ENCODE assay signal across 28 mouse cellular contexts in genomic region chr7:126507126-126507778, GRCm38 (mm10). TPM values are rescaled to one million over a fixed set of nuclear protein-coding genes. Genes with fewer than 3 reads are reported as not detected.
DNase-seq lines count a peak whose midpoint lies in the region; ATAC-seq lines count a peak whose summit lies in the region.
"Had no signal": no experiment of that assay in that cellular context is flagged by ENCODE, and none has a peak within 500 bp of the region (broad histone marks: within the 10 kb centered on the region; RNA-seq: fewer than 3 reads in every experiment).

No protein-coding gene starts in this region.

- H3K27ac ChIP-seq in heart, embryonic 10.5 days, result no peak overlapping the region
- H3K27ac ChIP-seq in embryonic facial prominence, embryonic 13.5 days, result no peak overlapping the region
- H3K27ac ChIP-seq: embryonic facial prominence, embryonic 15.5 days; gastrocnemius, adult 2 months; heart, embryonic 13.5 days; hindbrain, embryonic 14.5 days; hindbrain, postnatal 0 days had no signal

- H3K9ac ChIP-seq in embryonic facial prominence, embryonic 13.5 days, result peak overlapping the region; percentile 36; the same call in 1 of the 2 replicates
- H3K9ac ChIP-seq: embryonic facial prominence, embryonic 15.5 days; forebrain, postnatal 0 days; heart, embryonic 13.5 days; hindbrain, embryonic 14.5 days had no signal

- WGBS in heart, embryonic 10.5 days, result 82% methylated on average over 8 of the region's 8 CpGs
- WGBS in embryonic facial prominence, embryonic 13.5 days, result 84% methylated on average over 8 of the region's 8 CpGs

- H3K4me2 ChIP-seq in embryonic facial prominence, embryonic 13.5 days, result no peak overlapping the region
- H3K4me2 ChIP-seq: embryonic facial prominence, embryonic 15.5 days; heart, embryonic 13.5 days; hindbrain, embryonic 14.5 days had no signal

- no peak overlapping the region for H3K4me3 ChIP-seq in heart, embryonic 10.5 days
- H3K4me3 ChIP-seq in embryonic facial prominence, embryonic 13.5 days, result no peak overlapping the region
- H3K4me3 ChIP-seq: embryonic facial prominence, embryonic 15.5 days; gastrocnemius, adult 2 months; heart, embryonic 13.5 days had no signal

- H3K36me3 ChIP-seq in heart, embryonic 10.5 days, result no peaks in the 10 kb centered on the region
- H3K36me3 ChIP-seq in embryonic facial prominence, embryonic 13.5 days, result no peaks in the 10 kb centered on the region
- H3K36me3 ChIP-seq: embryonic facial prominence, embryonic 15.5 days; heart, embryonic 13.5 days had no signal

- no peaks in the 10 kb centered on the region for H3K9me3 ChIP-seq in heart, embryonic 10.5 days
- H3K9me3 ChIP-seq in embryonic facial prominence, embryonic 13.5 days, result no peaks in the 10 kb centered on the region
- H3K9me3 ChIP-seq: embryonic facial prominence, embryonic 15.5 days; heart, embryonic 13.5 days had no signal

- peak; percentile 56 for DNase-seq in adrenal gland, postnatal 14 days
- no peak for DNase-seq in adrenal gland, postnatal 4 days (ENCODE audit: low spot score in 2 of 2)
- DNase-seq in heart, adult 11 months, result peak; percentile 86
- no peak for DNase-seq in heart, embryonic 10.5 days (ENCODE audit: low spot score)
- no peak for DNase-seq in left cerebral cortex, adult 8-10 months (ENCODE audit: low spot score in 2 of 2)
- DNase-seq: adrenal gland, postnatal 10 days; cerebellum, adult 11 months; cerebellum, adult 2 months; cerebellum, adult 9-11 months; cerebellum, postnatal 25 days; forebrain, postnatal 0 days; gastrocnemius, adult 2 months; gastrocnemius, postnatal 14 days; heart, adult 18-20 months; heart, postnatal 14 days; heart, postnatal 4 days; kidney, adult 18-20 months had no signal

- no peak for ATAC-seq in embryonic facial prominence, embryonic 13.5 days (ENCODE audit: insufficient number of reproducible peaks, insufficient read depth, low FRiP score, low TSS enrichment, low read depth)
- ATAC-seq: activated CD4-positive, CD25-positive, alpha-beta regulatory T cell, adult 4 months; CD4-positive, CD25-positive, alpha-beta regulatory T cell, adult 4 months; forebrain, embryonic 14.5 days; forebrain, postnatal 0 days; hindbrain, postnatal 0 days; inflammation-experienced regulatory T-cells, adult 6 months; intestine, embryonic 16.5 days had no signal

- H3K27me3 ChIP-seq in heart, embryonic 10.5 days (ENCODE audit: insufficient read depth, poor library complexity, severe bottlenecking), result no peaks in the 10 kb centered on the region
- H3K27me3 ChIP-seq in embryonic facial prominence, embryonic 13.5 days, result no peaks in the 10 kb centered on the region
- H3K27me3 ChIP-seq: embryonic facial prominence, embryonic 15.5 days; heart, embryonic 13.5 days had no signal

- H3K4me1 ChIP-seq in heart, embryonic 10.5 days, result peaks cover 5% of the 10 kb centered on the region; the same call in 1 of the 2 replicates
- H3K4me1 ChIP-seq in embryonic facial prominence, embryonic 13.5 days, result 0 out of 2 replicates have a peak, but pooled peaks cover 7% of the 10 kb centered on the region

RNA-seq across cellular contexts. Expression of gene Atxn2l, which starts 4.0 kb away (rescaled TPM):
- 90.3 and 96.7 TPM in 2 replicates for total RNA-seq in adrenal gland, postnatal 14 days (2021)
- total RNA-seq in adrenal gland, postnatal 4 days (2021), result 100 to 1,000 TPM; 109 to 127 TPM
- polyA plus RNA-seq in heart, embryonic 10.5 days (2016; fragmentation: Nextera tagmentation; extraction: Ambion mirVana), result 43.6 and 52.3 TPM in 2 replicates
- polyA plus RNA-seq in embryonic facial prominence, embryonic 13.5 days (2015; fragmentation: Nextera tagmentation; extraction: Ambion mirVana), result 54.0 and 56.8 TPM in 2 replicates
- total RNA-seq in left cerebral cortex, adult 8-10 months (2022), result 100 to 1,000 TPM in 3 of 4 experiments, 10 to 100 TPM in 1; 98.1 to 122 (median 112) TPM

RNA-seq across cellular contexts. Expression of gene Tufm, which starts 20.1 kb away (rescaled TPM):
- 221 and 223 TPM in 2 replicates for total RNA-seq in adrenal gland, postnatal 14 days (2021)
- 100 to 1,000 TPM; 158 to 166 TPM for total RNA-seq in adrenal gland, postnatal 4 days (2021)
- polyA plus RNA-seq in heart, embryonic 10.5 days (2016; fragmentation: Nextera tagmentation; extraction: Ambion mirVana), result 199 and 204 TPM in 2 replicates
- 129 and 131 TPM in 2 replicates for polyA plus RNA-seq in embryonic facial prominence, embryonic 13.5 days (2015; fragmentation: Nextera tagmentation; extraction: Ambion mirVana)
- 10 to 100 TPM; 77.6 to 99.8 (median 84.1) TPM for total RNA-seq in left cerebral cortex, adult 8-10 months (2022)

RNA-seq across cellular contexts. Expression of gene Sh2b1, which starts 32.0 kb away (rescaled TPM):
- 52.3 and 56.4 TPM in 2 replicates for total RNA-seq in adrenal gland, postnatal 14 days (2021)
- 10 to 100 TPM; 59.2 to 60.9 TPM for total RNA-seq in adrenal gland, postnatal 4 days (2021)
- 46.3 and 47.1 TPM in 2 replicates for polyA plus RNA-seq in heart, embryonic 10.5 days (2016; fragmentation: Nextera tagmentation; extraction: Ambion mirVana)
- polyA plus RNA-seq in embryonic facial prominence, embryonic 13.5 days (2015; fragmentation: Nextera tagmentation; extraction: Ambion mirVana), result 53.4 and 57.8 TPM in 2 replicates
- total RNA-seq in left cerebral cortex, adult 8-10 months (2022), result 10 to 100 TPM; 64.2 to 70.0 (median 67.1) TPM

RNA-seq across cellular contexts. Expression of gene Atp2a1, which starts 44.3 kb away (rescaled TPM):
- 0.33 and 0.68 TPM in 2 replicates for total RNA-seq in adrenal gland, postnatal 14 days (2021)
- 100 to 1,000 TPM in 1 of 2 experiments, 10 to 100 TPM in 1; 56.9 to 145 TPM for total RNA-seq in adrenal gland, postnatal 4 days (2021)
- polyA plus RNA-seq in heart, embryonic 10.5 days (2016; fragmentation: Nextera tagmentation; extraction: Ambion mirVana), result 6.8 and 9.5 TPM in 2 replicates
- polyA plus RNA-seq in embryonic facial prominence, embryonic 13.5 days (2015; fragmentation: Nextera tagmentation; extraction: Ambion mirVana), result 7.9 and 11.5 TPM in 2 replicates
- 1 to 10 TPM in 3 of 4 experiments, under 1 TPM in 1; 0.95 to 9.4 (median 5.3) TPM for total RNA-seq in left cerebral cortex, adult 8-10 months (2022)
- polyA plus RNA-seq: forebrain, embryonic 11.5 days had no signal

RNA-seq across cellular contexts. Expression of gene Eif3c, which starts 59.0 kb away (rescaled TPM):
- 241 and 262 TPM in 2 replicates for total RNA-seq in adrenal gland, postnatal 14 days (2021)
- 100 to 1,000 TPM; 255 to 260 TPM for total RNA-seq in adrenal gland, postnatal 4 days (2021)
- 155 and 179 TPM in 2 replicates for polyA plus RNA-seq in heart, embryonic 10.5 days (2016; fragmentation: Nextera tagmentation; extraction: Ambion mirVana)
- polyA plus RNA-seq in embryonic facial prominence, embryonic 13.5 days (2015; fragmentation: Nextera tagmentation; extraction: Ambion mirVana), result 199 and 205 TPM in 2 replicates
- 100 to 1,000 TPM; 173 to 189 (median 180) TPM for total RNA-seq in left cerebral cortex, adult 8-10 months (2022)

Comparison
In these comparisons a context has a peak if more than half of its experiments do, and no peak if none do; other contexts are left out.
1. DNase-seq: peak in adrenal gland, postnatal 14 days (single experiment) and heart, adult 11 months (single experiment); none in adrenal gland, postnatal 4 days (0 of 2), heart, embryonic 10.5 days (single experiment) and left cerebral cortex, adult 8-10 months (0 of 2).